Mouse (Mus musculus): ENCODE measurements at regions not wholly inside any gene's neighbourhood (a gene's known extent, or its start where the extent isn't known, plus 50 kb on each side); places are given as distances from the start of the nearest gene placed in this dataset.

DNA sequence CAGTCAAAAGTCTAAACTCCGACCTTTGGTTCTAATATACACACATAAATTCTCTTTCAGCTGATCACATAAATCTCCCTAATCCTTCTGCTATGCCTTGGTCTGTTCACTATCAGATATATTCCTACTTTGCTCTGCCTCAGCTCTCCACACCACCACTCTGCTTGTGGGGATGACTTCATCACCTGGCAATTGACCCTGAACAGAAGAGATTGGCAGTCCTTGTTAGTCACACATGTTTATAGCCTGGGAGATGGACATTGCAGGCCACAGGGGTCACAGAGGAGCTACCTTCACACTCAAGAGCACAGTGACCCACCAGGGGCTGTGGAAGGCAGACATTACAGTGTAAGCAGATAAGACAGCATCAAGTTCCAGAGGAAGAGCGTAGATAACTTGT is 270.5 kb upstream of the N6amt1 start:
- no peak overlapping the region for H3K27ac ChIP-seq (replicated peaks; ENCODE audit: low read depth, low read length)
- H3K36me3 ChIP-seq (ENCODE audit: control insufficient read depth, insufficient read depth, low read length) = no peaks in the 10 kb centered on the region
- no peaks in the 10 kb centered on the region for H3K4me1 ChIP-seq (ENCODE audit: control insufficient read depth, insufficient read depth, low read length)
- no peak overlapping the region for H3K4me2 ChIP-seq (replicated peaks; ENCODE audit: low read depth, low read length, severe bottlenecking)
- no peaks in the 10 kb centered on the region for H3K27me3 ChIP-seq (ENCODE audit: control insufficient read depth, insufficient read depth, low read length)
- no peaks in the 10 kb centered on the region for H3K9me3 ChIP-seq (ENCODE audit: control insufficient read depth, low read length)
- TF ChIP-seq POLR2A (IDR thresholded peaks at IDR 0.05; ENCODE audit: borderline replicate concordance, extremely low read depth, insufficient read depth, insufficient read length) = no peak
- ATAC-seq (ENCODE audit: low FRiP score, low read depth) = no peak
- no peak overlapping the region for H3K9ac ChIP-seq (ENCODE audit: low read depth, low read length, severe bottlenecking)
- WGBS = 64% methylated on average over 2 of the region's 2 CpGs
- H3K4me3 ChIP-seq (replicated peaks; ENCODE audit: low read length) = no peak overlapping the region
- no peak for DNase-seq (ENCODE audit: low spot score)

DNA sequence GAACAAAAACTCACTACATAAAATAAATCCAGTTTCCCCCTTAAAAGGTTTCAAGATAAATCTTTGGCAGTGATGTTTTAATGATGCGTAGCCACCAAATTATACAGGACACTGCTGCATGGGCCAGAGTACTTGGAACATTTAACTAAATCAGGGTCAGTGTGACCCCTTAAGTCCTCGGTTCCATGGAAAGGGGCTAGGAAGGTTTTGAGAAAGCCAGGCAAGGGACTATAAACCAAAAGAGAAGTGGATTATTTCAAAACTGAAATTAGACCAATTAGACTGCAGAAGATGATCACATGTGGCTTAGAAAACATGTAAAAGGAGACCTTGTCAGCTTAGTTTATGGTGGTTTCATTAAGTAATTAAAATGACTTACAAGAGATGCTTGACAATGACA is 276.6 kb upstream of the N6amt1 start:
- Histone ChIP-seq H3K4me2 (replicated peaks; ENCODE audit: low read depth, low read length, severe bottlenecking) (no peak overlapping the region), H3K9ac (ENCODE audit: low read depth, low read length, severe bottlenecking) (no peak overlapping the region), H3K4me3 (replicated peaks; ENCODE audit: low read length) (no peak overlapping the region), H3K4me1 (ENCODE audit: control insufficient read depth, insufficient read depth, low read length) (no peaks in the 10 kb centered on the region), H3K27me3 (ENCODE audit: control insufficient read depth, insufficient read depth, low read length) (no peaks in the 10 kb centered on the region), H3K9me3 (ENCODE audit: control insufficient read depth, low read length) (no peaks in the 10 kb centered on the region), H3K36me3 (ENCODE audit: control insufficient read depth, insufficient read depth, low read length) (no peaks in the 10 kb centered on the region), H3K27ac (replicated peaks; ENCODE audit: low read depth, low read length) (no peak overlapping the region)
- TF ChIP-seq POLR2A (IDR thresholded peaks at IDR 0.05; ENCODE audit: borderline replicate concordance, extremely low read depth, insufficient read depth, insufficient read length) = no peak
- ATAC-seq (ENCODE audit: low FRiP score, low read depth) (no peak), DNase-seq (ENCODE audit: low spot score) (no peak)
- 76% methylated on average over 2 of the region's 2 CpGs for WGBS

DNA sequence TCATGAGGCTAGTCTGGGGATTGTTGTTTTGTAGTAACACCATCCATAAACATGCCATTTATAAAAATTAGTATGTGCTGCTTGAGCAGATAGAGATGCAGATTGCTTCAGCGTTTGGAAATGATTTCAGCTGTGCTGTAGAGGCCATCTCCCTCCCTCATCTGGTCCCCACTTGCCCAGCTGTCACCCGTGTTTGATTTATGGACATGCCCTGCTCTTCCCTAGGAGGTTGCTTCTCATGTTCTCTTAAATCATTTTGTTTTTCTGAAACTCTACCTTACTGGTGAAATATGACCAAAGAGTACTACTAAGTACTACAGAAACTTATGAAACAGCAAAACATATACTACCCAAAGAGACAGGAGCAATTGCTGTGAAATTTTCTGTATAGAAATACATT is 284.7 kb upstream of the N6amt1 start:
- Histone ChIP-seq H3K4me3 (replicated peaks; ENCODE audit: low read length) (no peak overlapping the region), H3K27ac (replicated peaks; ENCODE audit: low read depth, low read length) (no peak overlapping the region), H3K9me3 (ENCODE audit: control insufficient read depth, low read length) (no peaks in the 10 kb centered on the region), H3K27me3 (ENCODE audit: control insufficient read depth, insufficient read depth, low read length) (no peaks in the 10 kb centered on the region), H3K36me3 (ENCODE audit: control insufficient read depth, insufficient read depth, low read length) (no peaks in the 10 kb centered on the region), H3K9ac (ENCODE audit: low read depth, low read length, severe bottlenecking) (no peak overlapping the region), H3K4me2 (replicated peaks; ENCODE audit: low read depth, low read length, severe bottlenecking) (no peak overlapping the region), H3K4me1 (ENCODE audit: control insufficient read depth, insufficient read depth, low read length) (no peaks in the 10 kb centered on the region)
- DNase-seq (ENCODE audit: low spot score) = no peak
- no peak for TF ChIP-seq POLR2A (IDR thresholded peaks at IDR 0.05; ENCODE audit: borderline replicate concordance, extremely low read depth, insufficient read depth, insufficient read length)
- 40% methylated on average over 2 of the region's 2 CpGs for WGBS
- ATAC-seq (ENCODE audit: low FRiP score, low read depth) = no peak

- H3K9me3 ChIP-seq (ENCODE audit: control insufficient read depth, low read length) = no peaks in the 10 kb centered on the region
- H3K4me2 ChIP-seq (replicated peaks; ENCODE audit: low read depth, low read length, severe bottlenecking) = no peak overlapping the region
- no peak for TF ChIP-seq POLR2A (IDR thresholded peaks at IDR 0.05; ENCODE audit: borderline replicate concordance, extremely low read depth, insufficient read depth, insufficient read length)
- no peak overlapping the region for H3K4me3 ChIP-seq (replicated peaks; ENCODE audit: low read length)
- no peaks in the 10 kb centered on the region for H3K27me3 ChIP-seq (ENCODE audit: control insufficient read depth, insufficient read depth, low read length)
- DNase-seq (ENCODE audit: low spot score) (no peak), ATAC-seq (ENCODE audit: low FRiP score, low read depth) (no peak)
- WGBS = 37% methylated on average over 1 of the region's 1 CpGs
- no peak overlapping the region for H3K9ac ChIP-seq (ENCODE audit: low read depth, low read length, severe bottlenecking)
- no peaks in the 10 kb centered on the region for H3K4me1 ChIP-seq (ENCODE audit: control insufficient read depth, insufficient read depth, low read length)
- H3K36me3 ChIP-seq (ENCODE audit: control insufficient read depth, insufficient read depth, low read length) = no peaks in the 10 kb centered on the region
- H3K27ac ChIP-seq (replicated peaks; ENCODE audit: low read depth, low read length) = no peak overlapping the region
Observed at GRCm38 (mm10) chr16:87067981-87068380, 286.0 kb upstream of the N6amt1 start.

DNA sequence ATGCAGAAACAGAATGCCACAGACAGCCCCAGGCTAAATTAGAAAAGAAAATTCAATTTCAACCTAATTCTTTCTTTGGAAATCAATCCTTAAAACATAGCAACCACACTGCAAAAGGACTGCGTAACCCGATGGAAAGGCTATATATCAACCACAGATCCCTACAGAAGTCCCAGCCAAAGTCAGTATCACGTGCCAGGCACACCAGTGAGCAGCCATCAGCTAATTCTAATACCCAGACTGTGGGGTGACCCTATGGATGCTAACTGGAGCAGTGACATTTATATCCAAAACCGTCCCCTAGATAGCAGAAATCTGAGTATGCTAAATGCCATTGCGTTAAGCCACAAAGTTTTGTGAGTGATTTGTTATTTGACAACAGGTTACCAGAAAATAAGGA is 286.5 kb upstream of the N6amt1 start:
- H3K27ac ChIP-seq (replicated peaks; ENCODE audit: low read depth, low read length) = no peak overlapping the region
- H3K4me3 ChIP-seq (replicated peaks; ENCODE audit: low read length) = no peak overlapping the region
- no peak for TF ChIP-seq POLR2A (IDR thresholded peaks at IDR 0.05; ENCODE audit: borderline replicate concordance, extremely low read depth, insufficient read depth, insufficient read length)
- no peak overlapping the region for H3K4me2 ChIP-seq (replicated peaks; ENCODE audit: low read depth, low read length, severe bottlenecking)
- H3K27me3 ChIP-seq (ENCODE audit: control insufficient read depth, insufficient read depth, low read length) = no peaks in the 10 kb centered on the region
- no peaks in the 10 kb centered on the region for H3K36me3 ChIP-seq (ENCODE audit: control insufficient read depth, insufficient read depth, low read length)
- no peaks in the 10 kb centered on the region for H3K9me3 ChIP-seq (ENCODE audit: control insufficient read depth, low read length)
- no peak for ATAC-seq (ENCODE audit: low FRiP score, low read depth)
- no peak for DNase-seq (ENCODE audit: low spot score)
- no peaks in the 10 kb centered on the region for H3K4me1 ChIP-seq (ENCODE audit: control insufficient read depth, insufficient read depth, low read length)
- 77% methylated on average over 5 of the region's 5 CpGs for WGBS
- H3K9ac ChIP-seq (ENCODE audit: low read depth, low read length, severe bottlenecking) = no peak overlapping the region

DNA sequence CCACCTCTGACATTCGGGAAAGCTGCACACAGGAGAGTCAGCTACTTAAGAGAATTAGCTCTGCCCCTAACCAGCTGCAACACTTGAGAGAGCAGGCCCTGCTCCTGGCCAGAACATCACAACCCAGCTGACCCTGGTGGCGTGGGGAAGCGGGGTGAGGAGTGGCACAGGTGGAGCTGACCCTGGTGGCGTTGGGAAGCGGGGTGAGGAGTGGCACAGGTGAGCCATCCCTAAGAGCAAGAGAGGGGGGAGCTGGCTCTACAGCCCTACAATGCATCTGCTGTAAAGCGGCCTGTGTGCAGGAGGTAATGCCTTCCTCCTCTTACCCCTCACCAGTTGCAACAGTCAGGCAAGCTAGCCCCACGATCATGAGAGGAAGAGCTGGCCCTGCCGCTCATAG is 293.5 kb upstream of the N6amt1 start:
- Histone ChIP-seq H3K36me3 (ENCODE audit: control insufficient read depth, insufficient read depth, low read length) (no peaks in the 10 kb centered on the region), H3K4me3 (replicated peaks; ENCODE audit: low read length) (no peak overlapping the region), H3K27me3 (ENCODE audit: control insufficient read depth, insufficient read depth, low read length) (no peaks in the 10 kb centered on the region), H3K27ac (replicated peaks; ENCODE audit: low read depth, low read length) (no peak overlapping the region), H3K4me2 (replicated peaks; ENCODE audit: low read depth, low read length, severe bottlenecking) (no peak overlapping the region), H3K4me1 (ENCODE audit: control insufficient read depth, insufficient read depth, low read length) (no peaks in the 10 kb centered on the region), H3K9ac (ENCODE audit: low read depth, low read length, severe bottlenecking) (no peak overlapping the region), H3K9me3 (ENCODE audit: control insufficient read depth, low read length) (no peaks in the 10 kb centered on the region)
- TF ChIP-seq POLR2A (IDR thresholded peaks at IDR 0.05; ENCODE audit: borderline replicate concordance, extremely low read depth, insufficient read depth, insufficient read length) = no peak
- DNase-seq (ENCODE audit: low spot score) (no peak), ATAC-seq (ENCODE audit: low FRiP score, low read depth) (no peak)
- 90% methylated on average over 8 of the region's 8 CpGs for WGBS

Measured in limb, embryonic 14.5 days (tissue).